Mouse (Mus musculus) embryonic fibroblast, embryonic 13.5 days (primary cell): ENCODE data around the gene Cul7.

Experiments used
- CTCF ChIP-seq: IDR thresholded peaks from 2 replicates; pipeline ENCODE4 v1.5.1; 2011; ENCODE audit warnings: mild to moderate bottlenecking, control low read depth, low read length, moderate library complexity, borderline replicate concordance; ENCODE audit not compliant: insufficient read depth
- POLR2A ChIP-seq: IDR thresholded peaks from 2 replicates; pipeline ENCODE4 v1.6.1; 2011; ENCODE audit warnings: low read depth, mild to moderate bottlenecking, control low read depth, low read length, moderate library complexity

DNA sequence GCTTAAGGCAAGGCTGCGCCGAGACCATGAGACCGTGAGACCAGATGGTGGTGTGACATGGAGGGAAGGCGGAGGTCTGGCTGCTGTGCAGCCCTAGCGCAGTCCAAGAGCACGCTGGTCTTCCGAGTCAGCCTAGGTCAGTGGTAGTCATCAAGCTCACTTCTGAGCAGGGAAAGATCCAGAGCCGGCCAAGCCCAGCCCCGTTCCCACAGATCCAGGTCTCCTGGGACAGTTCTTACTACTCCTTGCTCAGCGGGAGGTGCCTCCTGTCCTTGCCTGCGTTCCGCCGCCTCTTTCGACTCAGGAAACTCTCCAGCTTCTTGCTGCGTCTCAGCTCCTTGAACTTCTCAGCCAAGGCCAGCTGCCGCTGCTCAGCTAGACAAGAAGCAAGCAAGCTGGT, 17.6 kb downstream of the Cul7 start:
- TF ChIP-seq POLR2A (no peak), CTCF (no peak)
